Mouse (Mus musculus) ES-E14 (cell line): Measurements from ENCODE around the gene Olfr1342. TPM values are rescaled to one million over a fixed set of nuclear protein-coding genes. Genes with fewer than 3 reads are reported as not detected.

Experiments
- DNase-seq: peaks from one replicate; pipeline ENCODE4 v3.0.0-alpha.2; 2013; ENCODE audit warnings: low read depth, low spot score
- H3K27ac ChIP-seq: 2 replicates; pipeline ENCODE4 v1.5.1; 2012; ENCODE audit warnings: low read depth, mild to moderate bottlenecking, low read length, moderate library complexity, mixed read lengths; ENCODE audit not compliant: poor library complexity, insufficient read depth, severe bottlenecking
- H3K36me3 ChIP-seq: 2 replicates; pipeline ENCODE4 v1.6.1; 2012; ENCODE audit warnings: mild to moderate bottlenecking, low read length, moderate library complexity, mixed read lengths; ENCODE audit not compliant: control insufficient read depth, poor library complexity, insufficient read depth, severe bottlenecking
- H3K4me1 ChIP-seq, 2 experiments: fragments of 150-350 bp in 1 of 2; sonication (generic) in 1 of 2; 2 replicates each; pipeline ENCODE4 v1.6.1; 2012; ENCODE audit warnings: low read length in 2 of 2, mild to moderate bottlenecking in 1 of 2, mixed read lengths in 1 of 2; ENCODE audit not compliant: control insufficient read depth in 2 of 2, insufficient read depth in 2 of 2, poor library complexity in 1 of 2
- H3K4me3 ChIP-seq, 2 experiments: fragments of 150-350 bp in 1 of 2; sonication (generic) in 1 of 2; 2 replicates each; pipeline ENCODE4 v1.5.1; 2012; ENCODE audit warnings: low read length in 2 of 2, low read depth in 1 of 2, mild to moderate bottlenecking in 1 of 2, mixed read lengths in 1 of 2; ENCODE audit not compliant: insufficient read depth in 1 of 2, poor library complexity in 1 of 2, severe bottlenecking in 1 of 2
- H3K9ac ChIP-seq: 2 replicates; pipeline ENCODE4 v1.6.1; 2012; ENCODE audit warnings: low read depth, mild to moderate bottlenecking, low read length, mixed read lengths; ENCODE audit not compliant: poor library complexity, insufficient read depth, severe bottlenecking
- H3K9me3 ChIP-seq: fragments of 150-350 bp; sonication (generic); 2 replicates; pipeline ENCODE4 v1.6.1; 2012; ENCODE audit warnings: low read depth, mild to moderate bottlenecking, low read length; ENCODE audit not compliant: control insufficient read depth, insufficient read depth
- CHD2 ChIP-seq: IDR thresholded peaks from 2 replicates; pipeline ENCODE4 v1.6.1; 2014; ENCODE audit warnings: mild to moderate bottlenecking, low read depth, low read length, inconsistent platforms
- HCFC1 ChIP-seq: IDR thresholded peaks from 2 replicates; pipeline ENCODE4 v1.6.1; 2012; ENCODE audit warnings: low read length, inconsistent platforms, borderline replicate concordance; ENCODE audit not compliant: insufficient read depth
- MAFK ChIP-seq: IDR thresholded peaks from 2 replicates; pipeline ENCODE4 v1.6.1; 2014; ENCODE audit warnings: mild to moderate bottlenecking, low read depth, low read length, inconsistent platforms; ENCODE audit not compliant: insufficient read depth
- ZC3H11A ChIP-seq: IDR thresholded peaks from 2 replicates; pipeline ENCODE4 v1.6.1; 2012; ENCODE audit warnings: low read depth, mild to moderate bottlenecking, inconsistent platforms, low read length, borderline replicate concordance
- ZNF384 ChIP-seq: IDR thresholded peaks from 2 replicates; pipeline ENCODE4 v1.6.1; 2012; ENCODE audit warnings: low read depth, low read length, inconsistent platforms
- in situ Hi-C, 2 experiments: fragments of 600-800 bp; cut with MboI; formaldehyde crosslinking; loops; one replicate each; pipeline ENCODE4 v1.15.1; 2025; ENCODE audit warnings: low sequenced_read_pairs in 2 of 2, inconsistent platforms in 1 of 2; ENCODE audit not compliant: unreplicated experiment in 2 of 2
- total RNA-seq: library from RNA; depleted of rRNA; stranded (reverse); fragments of 300-350 nt; gene quantifications from 2 replicates; pipeline ENCODE4 v1.2.3, GENCODE M21; 2012; rRNA removed

The Olfr1342 gene
- total RNA-seq, result not detected in 2 replicates

DNA sequence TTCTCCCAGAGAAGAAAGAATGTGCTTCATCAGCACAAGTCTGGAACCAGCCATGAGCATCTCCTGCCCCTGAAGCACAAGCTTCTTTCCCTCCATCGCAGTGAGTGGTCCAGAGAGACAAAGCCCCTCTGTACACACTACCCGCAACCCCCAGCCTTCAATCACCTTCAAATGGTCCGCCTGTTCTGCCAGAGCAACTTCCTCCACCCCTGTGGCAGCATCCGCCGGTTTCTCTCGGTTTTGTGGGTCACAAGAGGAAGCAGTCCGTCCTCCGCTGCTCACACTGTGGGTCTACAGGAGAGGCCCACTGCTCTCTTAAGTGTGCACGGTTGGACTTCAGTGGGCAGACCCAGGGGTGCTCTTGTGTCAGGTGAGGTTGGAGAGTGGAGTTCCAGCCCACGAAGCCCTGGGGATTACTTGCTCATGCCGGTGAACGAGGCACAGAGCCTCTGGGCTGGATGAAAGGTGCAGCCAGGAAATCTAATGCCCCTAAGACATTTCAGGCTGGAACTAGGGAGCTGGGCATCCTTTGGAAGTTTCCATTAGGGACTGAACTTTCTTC, at the start of gene Olfr1342:
Gene Olfr1342 (minus strand): TSS at position 345 of the 562 bp plus-strand sequence.
- H3K9ac ChIP-seq, result no peak within 1 kb of the TSS; the same call in 1 of the 2 replicates
- no peak within 1 kb of the TSS for H3K27ac ChIP-seq
- in situ Hi-C loops, result no loop called here
- H3K9me3 ChIP-seq, result no peaks in the 10 kb centered on the region
- TF ChIP-seq ZNF384 (no peak), HCFC1 (no peak)
- no peak within 1 kb of the TSS; a peak in 1 of 4 replicates for H3K4me3 ChIP-seq
- H3K36me3 ChIP-seq, result no peaks in the 10 kb centered on the region
- no peak for DNase-seq
- H3K4me1 ChIP-seq, result peaks cover 0 to 3% of the 10 kb centered on the region in 2 experiments; a peak in 2 of 4 replicates

DNA sequence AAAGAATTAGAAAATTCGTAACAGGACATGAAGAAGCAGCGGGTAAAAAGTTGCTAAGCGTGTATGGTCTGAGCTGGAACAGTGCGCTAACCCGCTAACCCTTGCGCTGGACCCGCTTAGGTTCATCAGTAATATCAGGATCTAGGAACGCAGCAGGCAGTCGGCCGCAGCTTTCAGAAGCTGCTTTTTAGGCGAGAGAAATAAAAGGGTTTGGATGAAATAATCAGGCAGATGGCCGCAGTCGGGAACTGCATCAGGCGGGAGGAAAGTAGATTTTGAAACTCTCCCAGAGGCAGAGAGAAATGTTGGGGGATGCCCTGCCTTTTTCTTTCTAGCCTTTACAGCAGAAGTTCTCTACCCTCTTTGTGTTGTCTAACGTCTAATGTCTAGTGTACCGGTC, 49.3 kb upstream of the Olfr1342 start:
- Histone ChIP-seq H3K4me3 (peak overlapping the region; percentile 40 to 65), H3K9ac (peak overlapping the region; percentile 78)

GRCm38 (mm10) chr4:118740988-118741698, 48.6 kb upstream of the Olfr1342 start:
- H3K36me3 ChIP-seq, result no peaks in the 10 kb centered on the region
- peak overlapping the region; percentile 40 to 65 for H3K4me3 ChIP-seq
- TF ChIP-seq ZNF384 (no peak), MAFK (peak; percentile 55; the same call in 1 of the 2 replicates), ZC3H11A (no peak)
- DNase-seq, result peak; percentile 90
- peaks cover 5 to 18% of the 10 kb centered on the region in 2 experiments for H3K4me1 ChIP-seq
- no peaks in the 10 kb centered on the region for H3K9me3 ChIP-seq
- H3K27ac ChIP-seq, result peak overlapping the region; percentile 85
- H3K9ac ChIP-seq, result peak overlapping the region; percentile 78; the same call in 1 of the 2 replicates
- in situ Hi-C loops, result no loop called here

More for the DNA sequence above, 49.3 kb upstream of the Olfr1342 start:
- no peaks in the 10 kb centered on the region for H3K9me3 ChIP-seq
- no peak for TF ChIP-seq HCFC1
- no peak for TF ChIP-seq ZNF384
- DNase-seq, result no peak
- peak overlapping the region; percentile 85 for H3K27ac ChIP-seq
- no peaks in the 10 kb centered on the region for H3K36me3 ChIP-seq
- H3K4me1 ChIP-seq, result peaks cover 5 to 18% of the 10 kb centered on the region in 2 experiments
- in situ Hi-C loops, result no loop called here

DNA sequence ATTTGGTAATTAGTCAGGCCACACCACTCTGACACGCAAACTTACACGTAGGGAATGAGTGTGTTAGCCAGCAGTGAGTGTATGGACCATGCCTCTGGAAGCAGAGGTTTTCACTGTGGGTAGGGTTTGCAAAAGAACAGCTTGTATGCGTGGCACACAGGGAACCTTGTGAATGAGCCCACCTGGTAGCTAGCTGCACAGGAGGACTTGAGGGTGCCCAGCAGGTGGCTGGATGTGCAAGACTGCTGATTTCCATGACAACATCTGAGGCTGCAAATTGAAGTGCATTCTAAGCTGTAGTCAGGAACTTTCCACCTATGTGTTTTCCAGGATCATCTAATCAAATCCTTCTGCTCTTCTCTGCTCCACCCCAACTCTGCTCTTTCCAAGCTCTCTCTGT, 47.0 kb upstream of the Olfr1342 start:
- peaks cover 5 to 18% of the 10 kb centered on the region in 2 experiments for H3K4me1 ChIP-seq
- in situ Hi-C loops, result no loop called here
- TF ChIP-seq HCFC1 (no peak), ZC3H11A (no peak), ZNF384 (no peak), MAFK (no peak), CHD2 (no peak)

More for the DNA sequence above, 47.0 kb upstream of the Olfr1342 start:
- H3K27ac ChIP-seq, result no peak overlapping the region
- no peaks in the 10 kb centered on the region for H3K36me3 ChIP-seq
- no peak overlapping the region for H3K4me3 ChIP-seq
- H3K9me3 ChIP-seq, result no peaks in the 10 kb centered on the region
- DNase-seq, result no peak
- no peak overlapping the region for H3K9ac ChIP-seq
